Mouse (Mus musculus) urinary bladder, adult 18-20 months (tissue): ENCODE results near the gene Ankrd11.

Experiments used
- DNase-seq, 2 experiments: peaks; one replicate each; pipeline ENCODE4 v3.0.0; 2022; ENCODE audit warnings: low spot score in 2 of 2, mixed read lengths in 2 of 2

Gene Ankrd11

GRCm38 (mm10) chr8:123005328-123005727 is 36.7 kb downstream of the Ankrd11 start:
- DNase-seq = no peak

- DNase-seq = no peak
Measured at GRCm38 (mm10) chr8:123004033-123004922, 37.8 kb downstream of the Ankrd11 start.

GRCm38 (mm10) chr8:123000311-123000710 is 41.8 kb downstream of the Ankrd11 start:
- DNase-seq = no peak

GRCm38 (mm10) chr8:122997963-122998362 is 44.1 kb downstream of the Ankrd11 start:
- DNase-seq = no peak

GRCm38 (mm10) chr8:122993740-122994139 is 48.3 kb downstream of the Ankrd11 start:
- DNase-seq = no peak

- no peak for DNase-seq
Measured at GRCm38 (mm10) chr8:122993031-122993430, 49.0 kb downstream of the Ankrd11 start.

GRCm38 (mm10) chr8:122992296-122992695 is 49.8 kb downstream of the Ankrd11 start:
- no peak for DNase-seq

- DNase-seq = no peak
Measured at GRCm38 (mm10) chr8:122991368-122991767, 50.7 kb downstream of the Ankrd11 start.

- DNase-seq = no peak
Measured at GRCm38 (mm10) chr8:122989976-122990375, 52.1 kb downstream of the Ankrd11 start.

- no peak for DNase-seq
Measured at GRCm38 (mm10) chr8:122988955-122989354, 53.1 kb downstream of the Ankrd11 start.

GRCm38 (mm10) chr8:122987255-122987654 is 54.8 kb downstream of the Ankrd11 start:
- no peak for DNase-seq

GRCm38 (mm10) chr8:122986501-122987184 is 55.4 kb downstream of the Ankrd11 start:
- DNase-seq = no peak

- DNase-seq = no peak
Measured at GRCm38 (mm10) chr8:122984175-122984574, 57.9 kb downstream of the Ankrd11 start.

GRCm38 (mm10) chr8:122983178-122983942 is 58.7 kb downstream of the Ankrd11 start:
- DNase-seq = no peak

- DNase-seq = no peak
Measured at GRCm38 (mm10) chr8:122981646-122982045, 60.4 kb downstream of the Ankrd11 start.

- DNase-seq = no peak
Measured at GRCm38 (mm10) chr8:122979865-122980509, 62.1 kb downstream of the Ankrd11 start.

- no peak for DNase-seq
Measured at GRCm38 (mm10) chr8:122979424-122979823, 62.7 kb downstream of the Ankrd11 start.

GRCm38 (mm10) chr8:122976046-122976445 is 66.0 kb downstream of the Ankrd11 start:
- no peak for DNase-seq

GRCm38 (mm10) chr8:122969964-122970620 is 72.0 kb downstream of the Ankrd11 start:
- no peak for DNase-seq

- DNase-seq = no peak
Measured at GRCm38 (mm10) chr8:122968145-122968544, 73.9 kb downstream of the Ankrd11 start.

GRCm38 (mm10) chr8:122966638-122967037 is 75.4 kb downstream of the Ankrd11 start:
- no peak for DNase-seq
